Mouse (Mus musculus) kidney, postnatal 36 days (tissue): Measurements from ENCODE around the gene Hyal2.
A peak's percentile ranks its signal among the peaks of the same experiment; 100 is the strongest.

ENCODE experiments used
- DNase-seq, 2 experiments: peaks; one replicate each; pipeline ENCODE4 v3.0.0; 2021 to 2022; ENCODE audit warnings: mixed read lengths in 2 of 2

Hyal2 gene

DNA sequence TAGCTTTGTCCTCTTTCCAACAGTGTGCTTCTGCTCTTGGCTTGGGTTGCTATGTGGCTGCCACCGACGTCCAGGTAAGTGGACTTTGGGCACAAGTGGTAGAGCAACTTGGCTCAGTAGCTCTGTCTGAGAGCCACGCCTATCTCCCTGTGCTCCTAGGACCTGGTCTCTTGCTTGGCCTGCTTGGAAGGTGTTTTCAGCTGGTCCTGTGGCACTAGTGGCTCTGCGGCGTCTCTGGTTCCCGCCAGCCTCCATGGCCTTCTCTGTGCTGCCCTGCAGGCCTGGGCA is 23.0 kb downstream of the Hyal2 start:
- peak in 1 of 2 experiments; percentile 87 for DNase-seq

DNA sequence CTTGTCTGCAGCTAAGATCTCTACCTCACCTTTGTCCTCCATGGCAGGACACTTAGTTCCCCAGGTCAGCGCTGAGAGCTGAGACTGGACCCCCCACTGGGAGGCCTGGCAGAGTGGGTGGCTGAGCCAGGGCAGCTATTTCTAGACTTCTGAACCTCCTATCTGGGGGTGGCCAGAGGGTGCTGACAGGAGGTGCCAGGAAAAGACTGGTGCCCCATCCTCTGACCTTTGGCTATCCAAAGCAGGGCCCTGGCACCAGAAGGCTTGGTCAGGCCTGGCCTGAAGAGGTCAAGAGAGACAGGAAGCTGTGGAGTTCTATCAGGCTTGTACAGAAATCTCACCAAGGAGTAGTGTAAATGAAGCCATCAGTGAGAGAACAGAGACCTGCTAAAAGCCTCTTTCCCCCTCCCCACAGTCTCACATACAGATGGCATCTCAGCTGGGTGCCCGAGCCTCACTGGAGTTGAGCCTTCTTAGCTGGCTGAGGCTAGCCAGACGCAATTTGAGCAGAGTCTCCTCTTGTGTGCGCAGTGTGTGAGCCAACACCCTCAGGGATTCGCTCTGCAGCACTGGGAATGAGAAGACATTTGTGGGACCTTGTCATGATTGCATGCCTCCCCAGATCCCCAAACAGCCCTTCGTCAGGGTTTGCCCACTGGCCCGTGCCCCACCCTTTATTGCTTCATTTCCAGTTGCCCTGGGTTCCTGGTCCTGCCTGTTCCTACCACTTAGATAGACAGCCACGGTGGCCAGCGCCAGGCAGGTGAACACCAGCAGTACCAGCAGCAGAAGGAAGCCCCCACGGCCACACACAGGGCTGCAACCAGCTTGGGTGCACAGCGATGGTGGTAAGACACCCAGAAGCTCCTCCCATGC is 25.6 kb downstream of the Hyal2 start:
- DNase-seq: peak; percentile 86 to 91

DNA sequence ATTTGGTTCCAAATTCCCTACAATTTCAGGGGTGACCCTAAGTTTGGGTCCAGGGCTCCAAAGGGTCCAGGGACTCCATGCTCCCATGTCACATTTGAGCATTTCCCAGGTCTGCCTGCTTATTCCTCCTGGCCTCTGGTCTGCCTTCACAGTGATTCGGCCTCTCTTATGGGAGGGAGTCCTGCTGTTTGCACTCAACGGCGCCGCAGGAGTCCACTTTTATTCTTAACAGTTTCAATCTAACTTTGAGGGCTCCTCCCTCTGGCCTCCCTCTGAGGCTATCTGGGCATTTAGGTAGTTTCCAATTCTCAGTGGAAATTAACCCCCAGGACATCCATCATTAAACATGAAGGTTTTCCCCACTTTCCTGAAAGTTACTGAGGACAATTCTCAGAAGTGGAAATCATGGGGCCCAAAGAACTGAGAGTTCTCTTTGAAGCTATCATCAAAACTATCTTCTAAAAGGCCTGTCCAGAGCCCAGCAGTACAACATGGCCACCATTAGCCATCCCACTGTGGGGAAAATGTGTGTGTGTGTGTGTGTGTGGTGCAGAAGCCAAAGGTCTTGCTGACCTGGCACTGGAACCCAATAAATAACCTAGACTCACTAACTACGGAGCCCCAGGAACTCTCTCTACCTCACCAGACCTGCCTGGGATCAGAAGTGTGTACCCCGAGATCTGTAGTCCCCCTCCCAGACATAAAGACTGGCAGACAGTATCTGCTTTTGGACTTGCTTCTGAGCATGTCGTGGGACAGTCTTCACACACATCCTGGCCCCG is 26.7 kb downstream of the Hyal2 start:
- DNase-seq: peak in 1 of 2 experiments; percentile 59

DNA sequence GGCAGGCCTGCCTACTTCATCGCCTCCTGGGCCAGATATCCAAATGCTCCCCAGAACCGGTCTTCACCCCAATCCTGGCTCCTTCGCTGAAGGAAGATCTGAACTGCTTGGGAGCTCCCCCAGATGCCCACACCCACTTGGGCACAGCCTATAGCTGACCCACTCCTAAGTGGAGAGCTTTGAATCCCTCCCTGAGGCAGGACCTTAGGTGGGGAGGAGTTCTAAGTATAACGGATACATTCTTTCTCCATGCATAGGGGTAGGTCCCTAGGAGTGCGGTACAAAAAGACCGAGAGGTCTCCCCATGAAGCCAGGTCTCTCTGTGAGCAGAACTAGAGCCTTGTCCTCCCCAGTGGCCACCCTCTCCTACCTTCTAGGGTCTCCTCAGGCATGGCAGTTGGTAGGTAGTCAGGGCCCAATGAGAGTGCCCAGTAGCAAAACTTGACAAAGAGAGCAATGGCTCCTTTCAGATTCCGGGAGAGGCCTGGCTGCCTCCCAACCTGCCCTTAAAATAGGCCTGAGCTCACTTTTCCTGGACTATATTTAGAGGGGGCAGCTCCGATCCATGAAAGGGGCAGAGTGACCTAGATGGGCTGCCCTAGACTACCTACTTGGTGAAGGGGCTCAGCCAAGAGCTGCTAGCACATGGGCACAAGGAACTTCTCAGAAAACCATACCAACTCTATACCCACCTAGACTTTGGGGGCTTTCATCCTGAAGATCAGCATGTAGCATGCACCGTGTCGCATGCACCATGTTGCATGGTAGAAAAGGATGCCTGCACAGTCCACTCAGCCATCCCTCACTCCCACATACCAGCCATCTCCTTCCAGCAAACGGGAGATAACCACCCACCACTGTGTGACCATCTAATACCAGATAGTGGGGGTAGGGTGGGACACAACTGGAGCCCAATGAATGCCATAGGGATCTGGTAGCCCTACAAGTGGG is 29.1 kb downstream of the Hyal2 start:
- peak in 1 of 2 experiments; percentile 65 for DNase-seq

DNA sequence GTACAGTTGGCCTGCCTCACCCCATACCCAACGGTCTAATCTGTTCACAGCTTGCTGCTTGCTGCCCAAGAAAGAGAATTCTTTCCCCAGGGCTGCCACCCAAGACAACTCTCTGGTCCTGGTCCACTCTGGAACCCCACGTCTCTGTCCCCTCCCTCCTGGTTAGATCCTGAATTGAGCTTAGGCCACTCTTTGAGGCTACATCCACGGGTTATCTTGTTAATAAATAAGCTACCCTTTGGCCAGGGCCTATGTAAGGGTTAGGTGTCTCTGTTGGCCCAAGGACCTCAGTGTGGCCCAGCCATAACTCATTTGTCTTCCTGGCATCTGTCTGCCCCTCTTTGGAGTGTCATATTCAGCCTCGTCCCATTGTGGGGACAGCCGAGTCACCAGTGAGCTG is 30.6 kb downstream of the Hyal2 start:
- peak in 1 of 2 experiments; percentile 79 for DNase-seq

DNA sequence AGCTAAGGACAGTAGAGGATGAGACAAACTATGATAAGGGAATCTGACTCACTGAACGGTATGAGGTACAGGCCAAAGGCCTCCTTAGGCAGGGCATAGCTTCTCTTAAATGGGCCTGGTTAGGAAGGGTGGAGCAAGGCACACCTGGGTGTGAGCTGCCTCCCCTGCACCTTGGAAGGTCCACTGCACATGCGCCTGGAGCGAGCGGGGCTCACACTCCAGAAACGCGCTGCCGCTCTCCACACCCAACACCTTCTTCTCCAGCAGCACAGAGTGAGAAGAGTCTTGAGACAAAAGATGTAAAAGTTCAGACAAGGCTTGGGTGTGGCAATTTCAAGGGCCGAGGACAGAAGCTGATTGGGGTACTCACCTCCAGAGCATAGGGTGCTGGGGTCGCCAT is 31.7 kb downstream of the Hyal2 start:
- peak in 1 of 2 experiments; percentile 60 for DNase-seq

DNA sequence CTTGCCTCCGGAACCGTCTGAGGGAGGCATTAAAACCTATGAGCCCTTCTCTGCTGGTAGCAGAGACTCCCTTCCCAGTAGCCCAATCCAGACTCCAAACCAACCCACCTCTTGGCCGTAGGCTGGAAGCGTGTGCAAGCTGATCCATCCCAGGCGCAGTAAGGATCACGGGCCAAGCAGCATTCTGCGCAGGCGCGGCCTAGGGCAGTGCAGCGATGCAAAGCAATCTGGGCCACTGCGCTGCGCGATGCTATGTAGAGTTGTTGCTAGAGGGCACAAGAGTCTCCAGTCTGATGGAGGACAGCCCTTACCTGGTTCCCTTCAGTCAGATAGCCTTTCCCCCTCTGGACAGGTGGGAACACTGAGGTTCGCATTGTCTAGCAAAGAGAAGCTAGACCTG is 32.1 kb downstream of the Hyal2 start:
- DNase-seq: peak in 1 of 2 experiments; percentile 69

DNA sequence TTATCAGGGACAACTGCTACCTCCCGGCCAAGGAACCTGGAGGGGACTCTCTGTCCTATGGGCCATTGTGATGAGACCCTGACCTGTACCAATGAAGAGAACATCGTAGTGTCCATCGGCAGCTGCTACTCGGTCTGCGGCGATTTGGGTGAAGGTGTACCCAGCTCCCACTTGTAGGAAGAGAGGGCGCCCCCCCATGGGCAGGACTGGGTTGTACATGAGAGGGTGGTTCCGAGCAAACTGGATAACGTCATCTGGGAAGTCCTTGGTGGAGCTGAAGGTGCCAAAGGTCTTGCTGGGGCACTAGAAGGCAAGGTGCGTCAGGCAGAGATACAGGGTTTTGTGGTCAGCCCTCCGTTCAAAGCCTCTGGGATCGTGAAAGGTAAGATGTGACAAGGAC is 33.0 kb downstream of the Hyal2 start:
- DNase-seq: peak in 1 of 2 experiments; percentile 80

DNA sequence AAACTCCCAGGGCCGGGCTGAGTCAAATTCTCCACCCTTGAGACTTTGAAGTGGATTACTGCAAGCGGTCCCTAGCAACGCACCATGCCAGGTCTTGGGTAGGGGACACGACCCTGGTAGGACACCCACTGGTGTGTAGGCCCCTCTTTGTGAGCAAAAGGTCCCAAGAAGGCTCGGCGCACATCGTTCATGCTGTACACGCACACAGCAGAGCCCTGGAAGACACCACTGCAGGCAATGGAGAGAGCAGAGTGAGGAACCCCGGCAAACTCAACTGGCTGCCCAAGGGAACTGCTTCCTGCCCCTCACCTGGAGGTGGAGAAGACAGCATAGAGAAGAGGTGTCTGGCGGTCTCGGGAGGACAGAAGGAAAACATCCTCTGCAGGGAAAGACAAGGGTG is 33.5 kb downstream of the Hyal2 start:
- no peak for DNase-seq

DNA sequence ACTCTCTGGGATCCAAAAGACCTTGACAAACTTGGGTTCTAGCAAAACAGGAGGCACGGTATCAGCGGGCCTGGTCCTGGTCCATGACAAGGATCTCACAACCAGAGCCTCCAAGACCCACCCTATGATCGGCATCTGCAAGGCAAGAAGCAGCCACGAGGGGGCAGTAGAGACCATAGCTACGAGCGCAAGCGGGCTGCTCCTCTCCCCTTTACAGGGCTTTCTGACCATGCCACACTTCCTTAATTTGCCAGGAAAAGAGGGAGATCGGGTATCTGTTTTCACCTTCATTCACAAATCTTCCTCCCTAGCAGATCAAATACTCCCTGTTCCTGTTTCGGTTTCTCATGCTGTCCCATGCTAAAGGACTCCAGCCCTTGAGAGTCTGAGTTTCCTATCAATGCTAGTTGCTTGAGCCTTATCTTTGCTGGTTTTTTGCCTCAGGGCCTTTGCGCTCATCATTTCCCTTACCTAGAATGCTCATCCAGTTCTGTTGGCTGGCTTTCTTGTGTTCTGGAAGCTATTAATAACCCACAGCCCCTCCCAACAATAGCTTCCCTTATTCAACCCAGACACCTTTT is 34.4 kb downstream of the Hyal2 start:
- peak; percentile 91 to 97 for DNase-seq

DNA sequence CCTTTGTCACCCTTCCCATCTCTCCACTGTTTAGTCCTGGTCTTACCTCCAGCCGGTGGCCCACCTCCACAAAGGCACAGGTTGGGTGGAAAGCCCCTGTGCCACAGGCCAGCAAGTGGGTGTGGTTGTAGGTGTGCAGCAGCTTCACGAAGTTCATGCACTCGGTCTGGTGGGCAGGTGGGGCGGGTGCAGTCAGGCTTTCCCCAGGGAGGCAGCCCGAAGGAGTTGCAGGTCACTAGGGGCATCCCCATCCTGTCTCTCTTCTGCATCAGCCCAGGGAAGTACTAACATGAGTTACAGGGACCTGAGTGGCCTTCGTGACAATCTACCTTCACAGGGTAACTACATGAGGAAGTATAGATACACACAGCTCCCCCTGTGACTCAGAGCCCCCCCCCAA is 35.5 kb downstream of the Hyal2 start:
- no peak for DNase-seq

DNA sequence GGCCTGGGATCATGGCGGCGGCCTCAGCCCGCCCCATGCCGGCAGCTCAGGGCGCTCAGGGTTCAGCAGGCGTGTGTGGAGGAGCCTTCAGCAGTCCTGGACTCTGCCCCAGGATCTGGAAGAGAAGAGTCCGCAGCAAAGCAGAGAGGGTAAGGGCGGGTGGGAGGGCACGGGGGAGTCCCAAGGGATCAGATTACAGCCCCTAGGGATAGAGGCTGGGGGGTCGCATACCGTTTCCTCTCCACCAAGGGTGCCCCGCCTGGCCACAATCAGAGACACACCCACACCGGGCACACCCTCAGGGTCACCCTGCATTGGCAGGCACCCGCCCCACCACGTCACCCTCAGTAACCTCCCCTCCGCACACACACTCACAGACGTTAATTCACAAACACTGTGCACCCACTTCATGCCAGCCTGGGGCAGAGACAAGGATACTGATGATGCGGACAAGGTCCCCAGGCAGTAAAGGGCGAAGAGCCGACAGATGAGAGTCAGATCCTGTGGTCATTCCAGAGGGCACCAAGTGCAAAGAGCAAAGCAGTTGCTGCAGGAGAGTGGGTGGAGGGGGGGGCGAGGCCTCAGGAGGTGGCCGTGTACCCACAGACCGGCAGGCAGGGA is 37.4 kb downstream of the Hyal2 start:
- DNase-seq: peak; percentile 72 to 76

DNA sequence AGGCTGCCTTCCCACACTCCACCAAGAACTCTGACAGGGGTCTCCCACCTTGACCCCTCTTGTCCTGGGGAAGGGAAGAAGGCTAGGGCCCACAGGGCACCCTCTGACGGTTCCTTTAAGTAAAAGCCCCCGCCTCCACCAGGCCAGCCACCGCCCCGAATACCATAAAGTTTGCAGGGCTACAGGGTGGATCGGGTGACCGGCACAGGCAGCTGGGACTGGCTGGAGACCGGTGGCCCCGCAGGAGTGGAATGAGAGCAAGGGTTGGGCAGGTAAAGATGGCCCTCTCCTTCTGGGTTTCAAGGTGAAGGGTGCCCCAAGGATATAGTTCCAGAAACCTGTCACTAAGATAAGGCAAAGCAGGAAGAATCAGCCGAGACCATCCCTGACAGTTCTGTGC is 38.8 kb downstream of the Hyal2 start:
- DNase-seq: peak; percentile 70 to 76

DNA sequence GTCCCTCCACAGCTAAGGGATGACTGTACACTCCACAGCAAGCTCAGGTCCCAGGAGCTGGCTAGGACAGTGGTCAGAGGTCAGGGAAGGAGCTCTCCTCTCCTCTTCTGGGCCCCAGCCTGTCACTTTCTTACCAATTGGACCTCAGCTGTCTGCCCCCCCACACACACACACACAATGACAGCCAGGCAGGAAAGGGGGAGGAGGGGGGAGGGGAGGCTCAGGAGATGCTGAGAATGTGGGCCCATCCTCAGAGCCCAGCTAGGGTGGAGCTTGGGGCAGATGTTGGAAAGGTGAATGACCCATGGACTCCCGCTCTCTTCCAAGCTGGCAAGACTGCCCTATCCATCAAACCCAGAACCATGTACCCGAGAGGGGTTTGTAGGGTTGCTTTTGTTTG is 39.3 kb downstream of the Hyal2 start:
- no peak for DNase-seq

DNA sequence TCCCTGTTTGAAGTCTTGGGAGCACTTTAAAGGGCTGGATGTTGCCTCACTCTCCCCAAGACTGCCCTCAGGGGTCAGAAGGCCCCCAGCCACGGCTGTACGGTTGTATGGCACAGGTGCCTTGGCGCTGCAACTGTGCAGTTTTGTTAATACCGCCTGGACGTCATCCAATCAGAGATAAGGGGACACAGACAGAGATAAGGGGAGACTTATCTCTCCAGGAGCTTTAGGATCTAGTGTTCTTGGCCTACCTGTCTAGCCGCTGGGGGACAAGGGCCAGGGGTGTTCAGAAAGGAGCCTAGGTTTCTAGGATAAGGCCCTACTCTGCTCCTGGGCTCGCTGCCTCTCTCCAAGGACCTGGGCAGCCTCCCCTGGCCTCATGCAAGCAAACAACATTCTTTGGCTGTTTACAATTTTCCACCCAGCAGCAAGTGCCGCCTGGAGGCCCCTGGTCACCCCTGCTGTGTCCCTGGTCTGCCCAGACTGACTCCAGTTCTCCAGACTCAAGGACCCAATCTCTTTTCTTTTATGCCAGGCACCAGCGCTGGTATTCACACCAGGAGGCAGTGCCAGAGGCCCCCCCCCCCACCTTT is 40.0 kb downstream of the Hyal2 start:
- DNase-seq: peak; percentile 52 to 57

DNA sequence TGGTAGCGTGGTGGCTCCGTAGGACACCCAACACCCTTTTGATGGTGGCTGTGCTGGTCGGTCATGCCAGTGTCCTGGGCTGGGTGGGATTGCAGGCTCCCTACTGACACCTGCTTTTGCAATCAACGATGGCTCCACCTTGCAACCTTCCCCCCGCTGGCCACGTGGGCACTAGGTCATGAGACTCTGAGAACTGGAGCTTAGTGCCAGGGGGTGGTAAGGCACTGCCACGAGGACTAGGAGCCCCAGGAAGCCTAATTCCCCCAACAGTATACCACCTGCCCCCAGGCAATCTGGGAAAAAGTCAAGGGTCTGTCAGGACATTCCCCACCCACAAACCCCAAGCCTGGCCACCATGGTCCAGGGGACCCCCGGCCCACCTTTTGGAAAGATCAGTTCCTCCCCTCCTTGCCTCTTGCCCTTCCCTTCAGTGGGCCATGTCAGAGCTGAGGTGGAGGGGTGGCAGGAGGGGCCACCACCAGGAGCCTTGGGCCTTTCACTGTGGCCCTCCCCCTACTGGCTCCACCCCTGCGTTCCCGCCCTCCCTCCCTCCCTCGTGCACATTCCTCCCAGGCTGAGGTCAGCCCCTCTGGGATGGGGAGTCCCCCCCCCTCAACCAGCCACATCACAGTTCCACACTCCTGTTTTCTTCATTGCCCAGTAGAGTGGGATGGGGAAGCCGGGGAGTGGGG is 41.1 kb downstream of the Hyal2 start, which contains the start of gene Sema3b:
Gene Sema3b (minus strand): TSS at position 489 of the 692 bp plus-strand sequence.
- DNase-seq: peak; percentile 64 to 71

DNA sequence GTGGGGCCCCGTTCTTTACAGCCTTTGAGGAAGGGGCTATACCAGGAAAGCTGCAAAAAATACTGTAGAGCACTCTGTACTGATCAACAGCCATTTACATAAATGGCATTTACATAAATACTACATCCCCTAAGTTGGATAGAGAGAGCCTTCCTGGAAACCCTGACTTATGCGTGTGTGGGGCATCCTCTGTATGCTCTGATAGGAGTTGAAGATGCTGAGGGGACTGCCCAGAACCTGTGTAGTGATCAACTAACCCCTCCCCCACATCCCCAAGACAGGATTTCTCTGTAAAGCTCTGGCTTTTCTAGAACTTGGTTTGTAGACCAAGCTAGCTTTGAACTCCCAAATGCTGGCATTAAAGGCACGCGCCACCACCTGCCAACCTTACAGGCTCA is 41.7 kb downstream of the Hyal2 start:
- no peak for DNase-seq

DNA sequence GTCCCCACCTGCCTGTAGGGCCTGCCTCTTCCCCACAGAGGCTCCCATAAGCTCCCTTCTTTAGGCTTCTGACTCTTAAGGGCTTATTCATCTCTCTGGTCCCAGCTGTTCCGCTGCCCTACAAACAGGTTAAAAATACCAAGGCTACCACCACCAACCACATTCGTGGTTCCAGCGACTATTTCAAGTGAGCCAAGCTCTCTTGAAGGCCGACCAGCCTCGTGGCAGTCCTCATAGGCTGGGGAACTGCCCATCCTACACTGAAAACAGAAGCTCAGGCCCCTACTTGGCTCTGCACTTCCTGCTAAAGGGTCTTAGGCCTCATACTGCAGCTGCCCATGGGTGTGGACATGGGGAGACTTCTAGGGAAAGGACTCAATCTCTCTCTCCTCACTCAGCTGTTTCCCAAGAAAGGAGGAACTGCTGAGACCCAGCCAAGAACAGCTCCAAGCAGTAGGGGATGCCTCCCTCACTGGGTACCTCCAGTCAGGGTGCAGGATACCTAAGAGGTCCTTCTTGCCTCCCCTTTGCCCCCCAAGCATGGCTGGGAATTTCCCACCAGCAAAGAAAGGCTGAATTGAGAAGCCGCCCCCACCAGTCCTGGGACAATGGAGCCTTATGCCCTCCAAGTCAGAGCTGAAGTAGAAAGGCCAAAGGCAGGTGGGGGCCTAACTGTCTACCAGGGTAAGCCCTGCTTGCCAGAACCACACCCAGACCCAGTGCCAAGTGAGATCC is 43.9 kb downstream of the Hyal2 start:
- no peak for DNase-seq

DNA sequence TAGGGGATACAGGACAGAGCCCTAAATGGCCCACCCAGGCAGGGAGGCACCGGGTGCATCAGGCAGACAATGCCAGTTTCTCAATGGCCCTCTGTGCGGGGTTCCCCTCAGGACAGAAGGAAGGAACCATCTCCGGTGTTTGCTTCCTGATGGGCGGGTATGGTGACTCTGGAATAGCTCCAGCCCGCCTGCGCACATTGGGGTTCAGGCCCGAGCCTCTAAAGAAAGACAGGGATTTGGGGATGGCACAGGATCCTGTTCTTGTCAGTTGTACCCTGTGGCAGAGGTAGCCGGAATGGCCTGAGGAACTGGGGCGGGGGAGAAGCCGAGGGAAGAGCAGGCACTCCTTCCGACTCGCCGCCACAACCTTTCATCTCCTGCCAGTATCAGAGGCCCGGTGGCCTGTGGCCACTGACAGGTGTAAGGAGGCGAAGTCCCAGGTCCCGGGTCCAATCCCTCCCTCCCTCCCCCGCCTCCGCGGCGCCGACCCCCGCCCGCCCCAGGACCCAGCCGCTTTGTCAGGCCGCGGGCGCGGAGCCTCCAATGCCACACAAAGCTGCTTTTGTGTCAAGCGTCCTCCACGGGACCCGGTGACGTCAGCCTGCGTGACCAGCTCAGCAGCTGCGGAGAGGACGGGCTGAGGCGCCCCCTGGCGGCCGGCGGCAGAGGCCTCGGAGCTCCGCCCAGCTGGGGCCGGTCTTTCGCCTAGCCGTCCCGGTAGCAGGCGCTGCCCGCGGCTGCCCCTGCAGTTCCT is 44.6 kb downstream of the Hyal2 start:
- DNase-seq: peak; percentile 98 to 100
